Comparison of ENCODE assay signal across 1 mouse cellular context in the genomic region with DNA sequence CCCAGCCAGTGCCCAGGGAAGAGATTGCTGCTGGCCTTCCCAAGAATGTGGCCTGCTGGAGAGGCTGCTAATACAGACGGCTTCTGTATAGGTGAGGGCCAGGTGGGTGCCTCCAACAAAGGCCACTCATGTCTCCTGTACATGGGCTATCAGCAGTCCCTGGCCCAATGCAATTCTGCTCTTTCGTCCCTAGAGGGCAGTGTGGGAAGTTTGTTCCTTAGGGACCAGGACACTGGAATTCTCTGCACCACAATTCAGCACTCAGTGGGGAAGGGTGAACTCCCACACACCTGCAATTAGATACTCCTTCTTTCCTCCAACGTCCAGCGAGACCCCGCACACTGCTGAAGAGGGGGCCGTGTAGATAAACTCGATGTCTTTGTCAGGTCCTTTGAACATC.
A peak's percentile ranks its signal among the peaks of the same experiment; 100 is the strongest.
TF ChIP-seq lines count a peak whose summit lies in the region.

No protein-coding gene starts in this region.

TF ChIP-seq in CH12.LX, 34 proteins besides CTCF, POLR2A, EP300 and RAD21:
- no peak for TF ChIP-seq TBP (conservative IDR thresholded peaks at IDR 0.05; ENCODE audit: low read depth, low read length)
- peak; percentile 50; the same call in 1 of the 2 replicates for TF ChIP-seq NELFE (IDR thresholded peaks at IDR 0.05; ENCODE audit: low read depth, low read length)
- no peak for TF ChIP-seq CHD1 (IDR thresholded peaks at IDR 0.05; ENCODE audit: low read depth, low read length)
- no peak for TF ChIP-seq JUN (IDR thresholded peaks at IDR 0.05; ENCODE audit: insufficient read depth, low read depth, low read length)
- peak; percentile 84 for TF ChIP-seq SMC3 (IDR thresholded peaks at IDR 0.05; ENCODE audit: low read depth, low read length)
- TF ChIP-seq RCOR1 (conservative IDR thresholded peaks at IDR 0.05; ENCODE audit: low read depth, low read length) = no peak
